Mouse (Mus musculus) embryonic stem cell, embryonic (primary cell): ENCODE measurements around the gene Pitx3.

Experiments used
- CTCF ChIA-PET, 4 experiments: fragments of 300-600 bp in 2 of 4; fragments of 350-600 bp in 2 of 4; sonication (Branson Sonifier 250); formaldehyde crosslinking; loops; one replicate each; lab custom pipeline; 2022; ENCODE audit warnings: inconsistent platforms in 2 of 4; lab: Charles Lee
- POLR2A ChIA-PET, 4 experiments: fragments of 300-600 bp in 2 of 4; fragments of 350-600 bp in 2 of 4; sonication (Branson Sonifier 250); formaldehyde crosslinking; loops; one replicate each; lab custom pipeline; 2022; ENCODE audit warnings: antibody characterized with exemption in 4 of 4, inconsistent platforms in 1 of 4; lab: Charles Lee

Pitx3 gene

DNA sequence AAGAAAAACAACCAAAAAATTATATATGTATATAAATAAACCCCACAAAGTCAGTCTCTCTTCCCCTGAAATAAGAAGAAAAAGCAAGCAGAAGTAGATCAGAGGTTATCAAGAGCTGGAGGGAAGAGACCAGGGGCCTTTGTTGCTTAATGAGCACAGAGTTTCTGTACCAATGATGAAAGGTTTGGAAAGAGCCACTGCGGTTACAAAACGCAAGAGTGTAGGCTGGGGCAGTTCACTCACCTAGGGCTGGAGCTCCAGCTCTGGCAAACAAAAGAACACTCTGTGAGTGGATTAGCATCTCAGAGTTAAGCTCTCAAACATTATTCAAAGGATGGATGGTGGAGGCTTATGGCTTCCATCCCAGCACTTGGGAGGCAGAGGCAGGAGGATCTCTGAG, 37.9 kb downstream of the Pitx3 start:
- ChIA-PET POLR2A (interaction anchor here in 1 of 4 experiments (0.5 to 1.5 kb wide), 4 partner anchors 34 to 368 kb away, joined by 3 to 4 read pairs (median 3); no protein-coding TSS in a partner anchor), CTCF (interaction anchor here in 2 of 4 experiments (1.0 to 1.1 kb wide), 2 partner anchors 16 to 24 kb away, joined by 4 to 9 read pairs; no protein-coding TSS in a partner anchor)

DNA sequence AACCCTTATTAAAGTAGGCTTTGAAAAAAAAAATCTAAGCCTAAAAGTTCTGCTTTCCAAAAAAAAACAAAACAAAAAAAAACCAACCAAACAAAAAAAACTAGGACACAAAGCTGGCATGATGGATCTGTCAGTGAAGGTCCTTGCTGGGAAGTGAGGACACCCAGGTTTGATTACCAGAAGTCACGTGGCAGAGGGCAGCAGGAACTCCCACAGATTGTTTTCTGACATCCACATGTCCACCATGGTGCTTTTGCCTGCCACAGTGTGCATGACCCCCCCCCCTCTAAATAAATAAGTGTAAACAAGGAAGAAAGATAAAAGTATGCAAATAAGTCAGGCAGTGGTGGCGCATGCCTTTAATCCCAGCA, 44.0 kb downstream of the Pitx3 start:
- ChIA-PET POLR2A (interaction anchor here in 1 of 4 experiments (0.7 kb wide), 1 partner anchor 66 kb away, joined by 3 read pairs; no protein-coding TSS in a partner anchor), CTCF (interaction anchor here in 1 of 4 experiments (0.7 kb wide), 1 partner anchor 277 kb away, joined by 3 read pairs; no protein-coding TSS in a partner anchor)

DNA sequence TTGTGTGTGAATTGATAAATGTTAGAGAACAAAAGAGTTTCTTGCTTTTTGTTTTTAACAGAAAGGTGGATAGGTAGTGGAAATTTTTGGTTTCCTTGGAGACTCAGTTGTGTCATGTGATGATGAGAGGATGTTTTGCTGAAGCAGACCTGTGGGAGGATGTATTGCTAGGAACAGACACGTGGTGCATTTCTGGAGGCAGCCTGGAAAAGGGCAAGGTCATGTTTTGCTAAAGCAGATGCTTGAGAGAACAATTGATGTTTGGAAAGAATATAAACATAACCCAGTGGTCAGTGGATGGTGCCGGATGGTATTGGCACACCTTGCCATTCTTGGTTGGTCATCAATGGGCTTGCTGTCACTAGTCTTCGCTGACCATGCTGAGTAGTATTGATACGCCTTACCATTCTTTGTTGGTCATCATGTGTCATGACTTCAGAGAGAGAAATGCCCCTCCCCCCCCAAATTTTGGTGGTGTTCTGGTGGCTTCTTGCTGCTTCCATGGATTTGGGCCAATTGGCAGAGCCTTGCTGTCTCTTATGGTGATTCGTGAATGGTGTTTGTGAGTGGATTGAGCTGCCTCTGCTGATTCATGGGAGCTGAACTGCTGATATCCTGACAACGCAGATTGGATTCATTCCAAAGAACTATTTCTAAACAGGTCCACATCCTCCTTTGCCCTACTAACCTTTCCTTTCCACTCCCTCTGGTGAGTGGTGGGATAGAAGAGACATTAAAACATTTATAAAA, 44.5 kb downstream of the Pitx3 start:
- ChIA-PET CTCF (interaction anchor here in 1 of 4 experiments (0.7 kb wide), 1 partner anchor 276 kb away, joined by 3 read pairs; no protein-coding TSS in a partner anchor), POLR2A (interaction anchor here in 1 of 4 experiments (0.7 kb wide), 1 partner anchor 65 kb away, joined by 3 read pairs; no protein-coding TSS in a partner anchor)

DNA sequence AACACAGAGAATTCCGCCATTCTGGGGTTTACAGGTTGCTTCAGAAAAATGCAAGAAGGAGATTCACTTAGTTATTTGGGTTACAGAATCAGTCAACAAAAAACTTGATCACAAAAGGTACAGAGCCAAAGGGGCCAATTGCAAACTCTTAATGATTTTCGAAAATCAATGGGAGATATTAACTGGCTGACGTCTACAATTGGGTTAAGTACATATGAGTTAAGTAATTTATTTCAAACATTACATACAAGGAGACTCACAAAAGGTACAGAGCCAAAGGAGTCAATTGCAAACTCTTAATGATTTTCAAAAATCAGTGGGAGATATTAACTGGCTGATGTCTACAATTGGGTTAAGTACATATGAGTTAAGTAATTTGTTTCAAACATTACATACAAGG, 48.6 kb downstream of the Pitx3 start:
- POLR2A ChIA-PET: no interaction called here
- CTCF ChIA-PET: no interaction called here

DNA sequence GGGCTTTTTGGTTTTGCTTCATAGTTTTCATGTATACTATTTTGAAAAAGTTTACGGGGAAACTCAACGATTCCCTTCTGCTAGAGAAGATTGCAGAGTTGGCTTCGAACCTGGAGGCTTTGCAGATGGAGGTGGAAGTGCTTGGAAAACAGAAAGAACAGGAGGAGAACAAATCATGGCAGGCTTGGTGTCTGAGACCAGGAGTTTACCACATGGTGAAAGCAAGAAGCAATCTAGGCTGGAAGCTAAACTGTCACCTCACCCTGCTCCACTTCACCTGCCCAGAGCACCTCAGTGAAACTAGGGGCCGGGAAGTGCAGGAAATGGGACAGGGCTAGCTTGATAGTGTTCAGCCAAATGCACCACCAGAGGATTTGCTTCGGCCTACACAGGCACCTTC, 51.7 kb downstream of the Pitx3 start:
- POLR2A ChIA-PET: no interaction called here
- CTCF ChIA-PET: no interaction called here

DNA sequence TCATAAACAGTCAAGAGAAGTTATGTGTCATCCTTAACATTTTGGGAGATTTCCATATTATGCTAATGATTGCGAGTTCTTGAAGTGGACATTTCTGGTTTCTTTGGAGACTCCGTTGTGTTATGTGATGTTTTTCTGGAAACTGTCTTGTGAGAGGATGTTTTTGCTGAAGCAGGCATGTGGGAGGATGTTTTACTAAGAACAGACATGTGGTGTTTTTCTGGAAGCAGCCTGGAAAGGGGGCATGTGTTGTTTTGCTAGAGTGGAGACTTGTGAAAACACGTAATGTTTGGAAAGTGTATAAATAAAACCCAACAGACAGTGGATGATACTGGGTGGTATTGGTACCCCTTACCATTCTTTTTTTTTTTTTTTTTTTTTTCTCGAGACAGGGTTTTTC, 52.8 kb downstream of the Pitx3 start:
- POLR2A ChIA-PET: interaction anchor here in 1 of 4 experiments (0.6 kb wide), 1 partner anchor 73 kb away, joined by 3 read pairs; no protein-coding TSS in a partner anchor

DNA sequence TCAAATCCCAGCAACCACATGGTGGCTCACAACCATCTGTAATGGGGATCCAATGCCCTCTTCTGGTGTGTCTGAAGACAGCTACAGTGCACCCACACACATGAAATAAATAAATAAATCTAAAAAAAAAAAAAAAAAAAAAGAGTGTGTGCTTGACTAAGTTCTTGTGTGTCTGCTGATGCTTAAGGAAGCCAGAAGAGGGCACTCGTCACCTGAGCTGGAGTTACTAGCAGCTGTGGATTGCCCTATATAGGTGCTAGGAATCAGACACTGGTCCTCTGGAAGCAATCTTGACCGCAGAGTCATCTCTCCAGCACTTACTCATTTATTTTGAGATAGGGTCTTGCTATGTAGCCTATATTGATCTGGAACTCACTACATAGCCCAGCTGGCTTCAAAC, 54.0 kb downstream of the Pitx3 start:
- ChIA-PET CTCF (interaction anchor here (0.6 to 1.4 kb wide), 19 partner anchors 9 to 977 kb away, joined by 3 to 14 read pairs (median 4); partner anchors contain the start of gene Nfkb2 (in 1 of the 4)), POLR2A (interaction anchor here in 2 of 4 experiments (0.6 to 3.1 kb wide), 7 partner anchors 11 to 450 kb away, joined by 3 to 19 read pairs (median 4); no protein-coding TSS in a partner anchor)

More for the DNA sequence above, 52.8 kb downstream of the Pitx3 start:
- CTCF ChIA-PET: interaction anchor here in 1 of 4 experiments (1.4 kb wide), 1 partner anchor 10 kb away, joined by 4 read pairs; no protein-coding TSS in a partner anchor

DNA sequence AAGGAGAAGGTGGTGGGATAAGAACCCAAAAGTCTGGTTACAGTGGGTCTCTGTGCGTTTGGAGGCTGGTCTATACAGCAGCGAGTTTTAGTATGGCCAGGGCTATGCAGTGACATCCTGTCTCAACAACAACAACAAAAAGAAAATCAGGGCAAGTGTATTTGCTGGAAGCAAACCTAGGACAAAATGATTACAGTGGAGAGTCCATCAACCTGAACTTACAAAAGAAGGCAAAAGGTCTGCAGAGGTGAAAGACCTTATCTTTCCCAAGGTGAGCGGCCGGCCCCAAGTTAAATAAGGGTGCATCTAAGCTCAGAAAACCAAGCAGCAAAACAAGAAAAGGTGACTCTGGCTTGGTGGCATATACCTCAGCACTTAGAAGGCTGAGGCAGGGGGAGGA, 56.5 kb downstream of the Pitx3 start:
- POLR2A ChIA-PET: interaction anchor here in 3 of 4 experiments (1.1 to 3.1 kb wide), 5 partner anchors 9 to 44 kb away, joined by 3 to 19 read pairs (median 6); no protein-coding TSS in a partner anchor
- CTCF ChIA-PET: no interaction called here

DNA sequence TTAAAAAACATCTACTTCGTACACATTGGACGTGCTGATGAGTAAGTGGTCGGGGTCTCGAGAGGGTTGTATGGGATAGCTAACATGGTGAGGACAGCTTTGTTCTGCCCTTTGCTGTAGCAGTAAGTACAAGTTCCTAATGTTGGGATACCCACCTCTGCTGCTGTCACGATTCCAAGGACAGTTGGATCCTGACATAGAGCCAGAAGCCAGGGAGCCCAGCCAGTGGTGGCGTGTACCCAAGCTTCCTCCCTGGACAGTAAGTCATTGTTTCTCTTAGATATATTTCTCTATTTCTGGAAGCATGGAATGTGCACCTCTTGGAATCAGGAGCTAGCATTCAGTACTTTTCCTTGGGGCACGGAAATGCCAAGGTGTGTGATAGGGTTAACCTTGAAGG, 60.3 kb downstream of the Pitx3 start:
- CTCF ChIA-PET: interaction anchor here in 3 of 4 experiments (0.7 to 1.2 kb wide), 7 partner anchors 12 to 553 kb away, joined by 3 to 17 read pairs (median 4); partner anchors contain the start of gene Nolc1 (in 1 of the 3)
- POLR2A ChIA-PET: interaction anchor here in 3 of 4 experiments (0.7 to 2.4 kb wide), 12 partner anchors 9 to 835 kb away, joined by 3 to 11 read pairs (median 4); partner anchors contain the start of genes Ldb1 (in 1 of the 3) and Pprc1 (in 1 of the 3)

DNA sequence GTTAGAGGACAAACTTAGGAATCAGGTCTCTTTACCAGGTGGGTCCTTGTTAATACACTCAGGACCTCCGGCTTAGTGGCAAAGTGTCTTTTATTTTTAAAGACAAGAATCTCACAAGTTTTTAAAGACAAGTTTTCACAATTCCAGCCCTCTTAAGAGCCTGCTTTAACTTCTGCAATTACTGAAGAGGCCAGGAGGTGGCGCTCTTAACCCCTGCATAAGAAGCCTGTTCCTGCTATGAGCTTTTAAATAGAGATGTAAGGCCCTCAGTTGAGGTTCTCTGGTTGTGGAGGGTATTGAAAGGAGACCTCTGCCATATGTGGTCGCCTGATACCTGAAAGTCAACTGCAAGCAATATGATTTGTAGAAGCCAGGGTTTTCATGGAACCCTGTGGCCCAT, 61.8 kb downstream of the Pitx3 start:
- ChIA-PET CTCF (interaction anchor here (0.5 to 2.3 kb wide), 39 partner anchors 8 to 513 kb away, joined by 3 to 13 read pairs (median 3); partner anchors contain the start of genes Nfkb2 (in 2 of the 4), Nolc1 (in 2 of the 4), Cuedc2 (in 1 of the 4) and Gbf1 (in 1 of the 4)), POLR2A (interaction anchor here (0.6 to 23.1 kb wide), 14 partner anchors 10 to 272 kb away, joined by 3 to 800 read pairs (median 5); partner anchors contain the start of genes Nolc1 (in 3 of the 4) and Gbf1 (in 1 of the 4))
